Mouse (Mus musculus) kidney, postnatal 25 days (tissue): ENCODE data around the gene Washc1.
"Not testable (repeated sequence)": the region's sequence is repeated elsewhere in the genome, so short reads cannot be mapped to it uniquely, and the experiment has no call there.

Experiments used
- DNase-seq, 2 experiments: peaks; one replicate each; pipeline ENCODE4 v3.0.0; 2021; ENCODE audit warnings: mixed read lengths in 2 of 2

The Washc1 gene

GRCm38 (mm10) chr17:66118991-66119390 lies 7.6 kb downstream of the Washc1 start:
- no peak for DNase-seq

GRCm38 (mm10) chr17:66120701-66121100 lies 9.4 kb downstream of the Washc1 start:
- DNase-seq, result no peak

- DNase-seq, result peak; percentile 93 to 95
These were observed 11.9 kb downstream of the Washc1 start, which contains the start of gene Ddx11 for GRCm38 (mm10) chr17:66123066-66123815. Ddx11 (plus strand) TSS chr17:66123520.

GRCm38 (mm10) chr17:66123816-66124610 lies 12.7 kb downstream of the Washc1 start:
- peak in 1 of 2 experiments; percentile 14 for DNase-seq

GRCm38 (mm10) chr17:66125211-66125610 lies 13.9 kb downstream of the Washc1 start:
- no peak for DNase-seq

- DNase-seq, result no peak
These were observed 19.0 kb downstream of the Washc1 start for GRCm38 (mm10) chr17:66130371-66130770.

GRCm38 (mm10) chr17:66131212-66131611 lies 19.9 kb downstream of the Washc1 start:
- DNase-seq, result no peak

- DNase-seq, result not testable (repeated sequence)
These were observed 41.6 kb downstream of the Washc1 start for GRCm38 (mm10) chr17:66152706-66153662.

- DNase-seq, result not testable (repeated sequence)
These were observed 42.5 kb downstream of the Washc1 start for GRCm38 (mm10) chr17:66153735-66154423.

GRCm38 (mm10) chr17:66154876-66155275 lies 43.5 kb downstream of the Washc1 start:
- DNase-seq, result no peak

- no peak for DNase-seq
These were observed 46.9 kb downstream of the Washc1 start for GRCm38 (mm10) chr17:66158271-66158670.

GRCm38 (mm10) chr17:66167141-66167540 lies 55.8 kb downstream of the Washc1 start:
- not testable (repeated sequence) for DNase-seq
